Comparison of ENCODE assay signal across 7 mouse cellular contexts in the genomic region with DNA sequence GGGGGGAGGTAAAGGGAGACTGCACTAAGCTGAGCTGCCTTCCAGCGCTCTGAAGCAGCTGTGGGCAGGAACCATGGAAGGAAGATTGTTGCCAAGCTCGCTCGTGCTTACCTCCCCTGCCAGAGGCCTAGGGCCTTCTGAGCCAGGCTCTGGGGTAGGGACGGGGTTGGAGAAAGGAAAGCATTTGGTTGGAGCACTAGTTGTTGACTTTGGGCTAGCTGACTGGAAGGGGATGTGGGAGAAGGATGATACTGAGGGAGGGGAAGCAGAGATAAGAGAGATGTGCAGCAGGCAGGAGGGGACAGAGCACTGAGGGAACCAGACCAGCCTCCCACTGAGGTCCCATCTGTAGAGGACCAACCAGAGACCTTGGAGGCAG. TPM values are rescaled to one million over a fixed set of nuclear protein-coding genes. Genes with fewer than 3 reads are reported as not detected.
A peak's percentile ranks its signal among the peaks of the same experiment; 100 is the strongest.
DNase-seq lines count a peak whose midpoint lies in the region; ATAC-seq and TF ChIP-seq lines count a peak whose summit lies in the region.

No protein-coding gene starts in this region.

- ATAC-seq in embryonic facial prominence, embryonic 14.5 days (ENCODE audit: low read depth) = peak; percentile 49
- peak; percentile 62 for ATAC-seq in heart, embryonic 16.5 days (replicated peaks; ENCODE audit: extremely low read depth, insufficient read depth, low FRiP score)
- ATAC-seq in liver, embryonic 13.5 days (ENCODE audit: low read depth) = 0 out of 2 replicates have a peak, but pooled peaks have one; percentile 16
- ATAC-seq in stomach, embryonic 14.5 days (ENCODE audit: insufficient number of reproducible peaks, insufficient read depth, low FRiP score, low read depth) = peak; percentile 66

- H3K9ac ChIP-seq in ES-E14 (ENCODE audit: insufficient read depth, low read depth, low read length, poor library complexity, severe bottlenecking) = no peak overlapping the region
- H3K9ac ChIP-seq in embryonic facial prominence, embryonic 14.5 days (ENCODE audit: low read depth, low read length) = peak overlapping the region; percentile 50
- peak overlapping the region; percentile 53 for H3K9ac ChIP-seq in heart, embryonic 16.5 days (ENCODE audit: low read length)
- H3K9ac ChIP-seq in liver, embryonic 13.5 days = no peak overlapping the region
- no peak overlapping the region for H3K9ac ChIP-seq in stomach, embryonic 14.5 days (replicated peaks; ENCODE audit: low read depth, low read length)

- H3K36me3 ChIP-seq in ES-E14 (ENCODE audit: control insufficient read depth, insufficient read depth, low read length, poor library complexity, severe bottlenecking) = peaks cover 2% of the 10 kb centered on the region; the same call in 1 of the 2 replicates
- H3K36me3 ChIP-seq in embryonic facial prominence, embryonic 14.5 days (ENCODE audit: control insufficient read depth, insufficient read depth, low read length) = no peaks in the 10 kb centered on the region
- H3K36me3 ChIP-seq in heart, embryonic 16.5 days (ENCODE audit: control insufficient read depth, insufficient read depth) = no peaks in the 10 kb centered on the region
- no peaks in the 10 kb centered on the region for H3K36me3 ChIP-seq in liver, embryonic 13.5 days
- no peaks in the 10 kb centered on the region for H3K36me3 ChIP-seq in stomach, embryonic 14.5 days (ENCODE audit: control insufficient read depth, insufficient read depth, low read length)

- H3K27me3 ChIP-seq in embryonic facial prominence, embryonic 14.5 days (replicated peaks; ENCODE audit: control insufficient read depth, insufficient read depth, low read length) = no peaks in the 10 kb centered on the region
- H3K27me3 ChIP-seq in heart, embryonic 16.5 days (ENCODE audit: control insufficient read depth, insufficient read depth, low read length) = no peaks in the 10 kb centered on the region
- no peaks in the 10 kb centered on the region for H3K27me3 ChIP-seq in liver, embryonic 13.5 days
- no peaks in the 10 kb centered on the region for H3K27me3 ChIP-seq in stomach, embryonic 14.5 days (ENCODE audit: control insufficient read depth, insufficient read depth, low read length)

- peaks cover 16 to 37% of the 10 kb centered on the region in 2 experiments for H3K4me1 ChIP-seq in ES-E14 (ENCODE audit: control insufficient read depth in 2 of 2, insufficient read depth in 2 of 2, low read length in 2 of 2, poor library complexity in 1 of 2)
- H3K4me1 ChIP-seq in embryonic facial prominence, embryonic 14.5 days (ENCODE audit: control insufficient read depth, insufficient read depth, low read length) = peaks cover 66% of the 10 kb centered on the region
- peaks cover 58% of the 10 kb centered on the region for H3K4me1 ChIP-seq in heart, embryonic 16.5 days (ENCODE audit: control insufficient read depth, insufficient read depth, low read length)
- H3K4me1 ChIP-seq in liver, embryonic 13.5 days (replicated peaks) = no peaks in the 10 kb centered on the region
- H3K4me1 ChIP-seq in stomach, embryonic 14.5 days (ENCODE audit: control insufficient read depth, insufficient read depth, low read length) = peaks cover 44% of the 10 kb centered on the region

- WGBS in embryonic facial prominence, embryonic 14.5 days = 14% methylated on average over 4 of the region's 4 CpGs
- WGBS in heart, embryonic 16.5 days = 13% methylated on average over 4 of the region's 4 CpGs
- WGBS in liver, embryonic 13.5 days (ENCODE audit: insufficient replicate concordance) = 39% methylated on average over 4 of the region's 4 CpGs
- WGBS in stomach, embryonic 14.5 days = 15% methylated on average over 4 of the region's 4 CpGs

- in situ Hi-C loops in ES-E14 (cut with MboI; ENCODE audit: low sequenced_read_pairs in 2 of 2, unreplicated experiment in 2 of 2) = no loop called here

- no peak overlapping the region; the same call in 1 of the 2 replicates for H3K27ac ChIP-seq in ES-E14 (ENCODE audit: insufficient read depth, low read depth, low read length, poor library complexity, severe bottlenecking)
- H3K27ac ChIP-seq in embryonic facial prominence, embryonic 14.5 days (replicated peaks; ENCODE audit: low read depth, low read length) = peak overlapping the region; percentile 96
- H3K27ac ChIP-seq in heart, embryonic 16.5 days (ENCODE audit: low read length) = peak overlapping the region; percentile 70
- H3K27ac ChIP-seq in liver, embryonic 13.5 days = peak overlapping the region; percentile 58
- H3K27ac ChIP-seq in stomach, embryonic 14.5 days (ENCODE audit: low read length) = peak overlapping the region; percentile 94

- H3K4me2 ChIP-seq in embryonic facial prominence, embryonic 14.5 days (ENCODE audit: low read depth, low read length) = peak overlapping the region; percentile 44
- peak overlapping the region; percentile 59 for H3K4me2 ChIP-seq in heart, embryonic 16.5 days (ENCODE audit: low read depth, low read length)
- H3K4me2 ChIP-seq in liver, embryonic 13.5 days = no peak overlapping the region
- peak overlapping the region; percentile 21; the same call in 1 of the 2 replicates for H3K4me2 ChIP-seq in stomach, embryonic 14.5 days (replicated peaks; ENCODE audit: low read depth, low read length)

- DNase-seq in ES-E14 (ENCODE audit: low read depth, low spot score) = no peak
- DNase-seq in embryonic facial prominence, embryonic 14.5 days (ENCODE audit: low spot score) = peak; percentile 89
- DNase-seq in liver, embryonic 13.5 days = no peak
- DNase-seq in spleen, postnatal 4 days (ENCODE audit: low spot score in 2 of 2) = no peak
- no peak for DNase-seq in spleen, postnatal 14 days (ENCODE audit: low spot score in 2 of 2)

- no peaks in the 10 kb centered on the region for H3K9me3 ChIP-seq in ES-E14 (ENCODE audit: control insufficient read depth, insufficient read depth, low read depth, low read length)
- no peaks in the 10 kb centered on the region for H3K9me3 ChIP-seq in embryonic facial prominence, embryonic 14.5 days (ENCODE audit: control insufficient read depth, low read length)
- no peaks in the 10 kb centered on the region for H3K9me3 ChIP-seq in heart, embryonic 16.5 days (replicated peaks; ENCODE audit: control insufficient read depth, low read length)
- no peaks in the 10 kb centered on the region for H3K9me3 ChIP-seq in liver, embryonic 13.5 days (replicated peaks)
- no peaks in the 10 kb centered on the region for H3K9me3 ChIP-seq in stomach, embryonic 14.5 days (ENCODE audit: control insufficient read depth, low read depth, low read length)

- H3K4me3 ChIP-seq in ES-E14 (ENCODE audit: insufficient read depth in 1 of 2, low read depth in 1 of 2, low read length in 2 of 2, poor library complexity in 1 of 2, severe bottlenecking in 1 of 2) = peak overlapping the region; percentile 2 to 42; a peak in 2 of 4 replicates
- 0 out of 2 replicates have a peak overlapping the region, but pooled peaks have one; percentile 3 for H3K4me3 ChIP-seq in embryonic facial prominence, embryonic 14.5 days (ENCODE audit: low read depth, low read length)
- 0 out of 2 replicates have a peak overlapping the region, but pooled peaks have one; percentile 6 for H3K4me3 ChIP-seq in heart, embryonic 16.5 days (ENCODE audit: low read length)
- no peak overlapping the region for H3K4me3 ChIP-seq in liver, embryonic 13.5 days (replicated peaks)
- H3K4me3 ChIP-seq in stomach, embryonic 14.5 days (ENCODE audit: low read depth, low read length) = no peak overlapping the region

TF ChIP-seq in ES-E14, 5 proteins besides CTCF, POLR2A, EP300 and RAD21:
- TF ChIP-seq ZC3H11A (IDR thresholded peaks at IDR 0.05; ENCODE audit: borderline replicate concordance, low read depth, low read length) (no peak), HCFC1 (IDR thresholded peaks at IDR 0.05; ENCODE audit: borderline replicate concordance, insufficient read depth, low read length) (no peak), ZNF384 (IDR thresholded peaks at IDR 0.05; ENCODE audit: low read depth, low read length) (no peak), MAFK (IDR thresholded peaks at IDR 0.05; ENCODE audit: insufficient read depth, low read depth, low read length) (no peak), CHD2 (IDR thresholded peaks at IDR 0.05; ENCODE audit: low read depth, low read length) (no peak)

RNA-seq across cellular contexts. Expression of a gene that starts 31.9 kb away (rescaled TPM):
- 4.0 and 4.5 TPM in 2 replicates for total RNA-seq in ES-E14 (2012; rRNA removed)
- 9.1 and 10.8 TPM in 2 replicates for polyA plus RNA-seq in embryonic facial prominence, embryonic 14.5 days (2014; fragmentation: Nextera tagmentation; extraction: Ambion mirVana)
- 4.7 and 5.0 TPM in 2 replicates for polyA plus RNA-seq in heart, embryonic 16.5 days (2015; fragmentation: Nextera tagmentation; extraction: Ambion mirVana)
- 0.98 and 1.0 TPM in 2 replicates for polyA plus RNA-seq in liver, embryonic 13.5 days (2015; fragmentation: Nextera tagmentation; extraction: Ambion mirVana)
- 10.4 and 10.8 TPM in 2 replicates for polyA plus RNA-seq in stomach, embryonic 14.5 days (2014; fragmentation: Nextera tagmentation; extraction: Ambion mirVana)

RNA-seq across cellular contexts. Expression of a gene that starts 39.1 kb away (rescaled TPM):
- 0.69 and 0.80 TPM in 2 replicates for total RNA-seq in ES-E14 (2012; rRNA removed)
- polyA plus RNA-seq in embryonic facial prominence, embryonic 14.5 days (2014; fragmentation: Nextera tagmentation; extraction: Ambion mirVana) = 0.47 TPM in 1 of 2 replicates, not detected in the other
- polyA plus RNA-seq in heart, embryonic 16.5 days (2015; fragmentation: Nextera tagmentation; extraction: Ambion mirVana) = 0.20 and 0.25 TPM in 2 replicates
- not detected in 2 replicates for polyA plus RNA-seq in liver, embryonic 13.5 days (2015; fragmentation: Nextera tagmentation; extraction: Ambion mirVana)
- polyA plus RNA-seq in stomach, embryonic 14.5 days (2014; fragmentation: Nextera tagmentation; extraction: Ambion mirVana) = 0.83 and 0.91 TPM in 2 replicates

Comparison
In these comparisons a context has a peak if more than half of its experiments do, and no peak if none do; other contexts are left out.
1. H3K4me3 ChIP-seq: peak in ES-E14 (2 of 2), embryonic facial prominence, embryonic 14.5 days (single experiment) and heart, embryonic 16.5 days (single experiment); none in liver, embryonic 13.5 days (single experiment) and stomach, embryonic 14.5 days (single experiment).
2. H3K9ac ChIP-seq: peak in embryonic facial prominence, embryonic 14.5 days (single experiment) and heart, embryonic 16.5 days (single experiment); none in ES-E14 (single experiment), liver, embryonic 13.5 days (single experiment) and stomach, embryonic 14.5 days (single experiment).
3. ATAC-seq: peak in every context shown above with its lines; median percentile 66 in stomach, embryonic 14.5 days; 62 in heart, embryonic 16.5 days; 49 in embryonic facial prominence, embryonic 14.5 days; 16 in liver, embryonic 13.5 days.